In genomic region chr2:145533086-145533485, GRCm38 (mm10) we compare ENCODE assay signal across 18 mouse cellular contexts.
DNase-seq lines count a peak whose midpoint lies in the region; ATAC-seq and TF ChIP-seq lines count a peak whose summit lies in the region.
"Had no signal": no experiment of that assay in that cellular context is flagged by ENCODE, and none has a peak within 500 bp of the region (broad histone marks: within the 10 kb centered on the region; RNA-seq: fewer than 3 reads in every experiment).

No protein-coding gene starts in this region.

- TF ChIP-seq CTCF in lung, embryonic 14.5 days (IDR thresholded peaks at IDR 0.05; ENCODE audit: low read depth) = no peak
- no peak for TF ChIP-seq CTCF in stomach, postnatal 0 days (IDR thresholded peaks at IDR 0.05; ENCODE audit: low read depth)

- no peak overlapping the region for H3K4me3 ChIP-seq in lung, embryonic 14.5 days (ENCODE audit: low read depth, low read length)
- H3K4me3 ChIP-seq in stomach, postnatal 0 days (ENCODE audit: low read depth, low read length) = no peak overlapping the region
- H3K4me3 ChIP-seq in hindbrain, embryonic 12.5 days = no peak overlapping the region
- H3K4me3 ChIP-seq: embryonic facial prominence, embryonic 12.5 days; forebrain, embryonic 15.5 days; heart, embryonic 10.5 days had no signal

- H3K27ac ChIP-seq in lung, embryonic 14.5 days (ENCODE audit: low read depth) = no peak overlapping the region
- H3K27ac ChIP-seq in stomach, postnatal 0 days (replicated peaks) = no peak overlapping the region
- no peak overlapping the region for H3K27ac ChIP-seq in hindbrain, embryonic 12.5 days
- H3K27ac ChIP-seq: embryonic facial prominence, embryonic 12.5 days; forebrain, embryonic 15.5 days; heart, embryonic 10.5 days; hindbrain, postnatal 0 days had no signal

- no peak overlapping the region for H3K9ac ChIP-seq in lung, embryonic 14.5 days
- no peak overlapping the region for H3K9ac ChIP-seq in stomach, postnatal 0 days (ENCODE audit: low read length)
- no peak overlapping the region for H3K9ac ChIP-seq in hindbrain, embryonic 12.5 days
- H3K9ac ChIP-seq: embryonic facial prominence, embryonic 12.5 days; forebrain, embryonic 15.5 days had no signal

- H3K36me3 ChIP-seq in lung, embryonic 14.5 days (ENCODE audit: insufficient read depth) = no peaks in the 10 kb centered on the region
- H3K36me3 ChIP-seq in stomach, postnatal 0 days (ENCODE audit: control insufficient read depth, insufficient read depth, low read length) = no peaks in the 10 kb centered on the region; the same call in 1 of the 2 replicates
- no peaks in the 10 kb centered on the region for H3K36me3 ChIP-seq in hindbrain, embryonic 12.5 days
- H3K36me3 ChIP-seq: embryonic facial prominence, embryonic 12.5 days; forebrain, embryonic 15.5 days; heart, embryonic 10.5 days had no signal

- no peaks in the 10 kb centered on the region for H3K4me1 ChIP-seq in lung, embryonic 14.5 days (ENCODE audit: insufficient read depth)
- H3K4me1 ChIP-seq in stomach, postnatal 0 days (replicated peaks; ENCODE audit: control insufficient read depth, insufficient read depth) = no peaks in the 10 kb centered on the region
- 0 out of 2 replicates have a peak, but pooled peaks cover 2% of the 10 kb centered on the region for H3K4me1 ChIP-seq in hindbrain, embryonic 12.5 days
- H3K4me1 ChIP-seq: embryonic facial prominence, embryonic 12.5 days; heart, embryonic 10.5 days had no signal

- no peaks in the 10 kb centered on the region for H3K9me3 ChIP-seq in lung, embryonic 14.5 days (ENCODE audit: low read depth, low read length)
- no peaks in the 10 kb centered on the region for H3K9me3 ChIP-seq in stomach, postnatal 0 days (ENCODE audit: control insufficient read depth, low read length)
- no peaks in the 10 kb centered on the region for H3K9me3 ChIP-seq in hindbrain, embryonic 12.5 days (replicated peaks)
- H3K9me3 ChIP-seq: embryonic facial prominence, embryonic 12.5 days; forebrain, embryonic 15.5 days; heart, embryonic 10.5 days had no signal

- no peaks in the 10 kb centered on the region for H3K27me3 ChIP-seq in lung, embryonic 14.5 days (ENCODE audit: insufficient read depth, low read length)
- H3K27me3 ChIP-seq in stomach, postnatal 0 days (ENCODE audit: control insufficient read depth, insufficient read depth, low read length) = no peaks in the 10 kb centered on the region
- no peaks in the 10 kb centered on the region for H3K27me3 ChIP-seq in hindbrain, embryonic 12.5 days
- H3K27me3 ChIP-seq: embryonic facial prominence, embryonic 12.5 days; forebrain, embryonic 15.5 days had no signal

- no peak overlapping the region for H3K4me2 ChIP-seq in lung, embryonic 14.5 days
- H3K4me2 ChIP-seq in stomach, postnatal 0 days (replicated peaks; ENCODE audit: low read depth) = no peak overlapping the region
- no peak overlapping the region for H3K4me2 ChIP-seq in hindbrain, embryonic 12.5 days (replicated peaks)
- H3K4me2 ChIP-seq: embryonic facial prominence, embryonic 12.5 days; forebrain, embryonic 15.5 days had no signal

- WGBS in lung, embryonic 14.5 days = 72% methylated on average over 2 of the region's 2 CpGs
- WGBS in stomach, postnatal 0 days = 87% methylated on average over 2 of the region's 2 CpGs
- WGBS in hindbrain, embryonic 12.5 days = 95% methylated on average over 2 of the region's 2 CpGs

- peak; percentile 7 for DNase-seq in kidney, adult 9 months
- DNase-seq in kidney, adult 8-10 months = no peak
- DNase-seq in lung, embryonic 14.5 days = peak; percentile 25
- DNase-seq in lung, postnatal 10 days = peak; percentile 72
- DNase-seq in lung, postnatal 4 days = peak; percentile 45 to 69
- DNase-seq in stomach, postnatal 0 days (ENCODE audit: low spot score) = no peak
- DNase-seq: adrenal gland, postnatal 10 days; cerebellum, adult 11 months; cerebellum, adult 8-10 months; cerebellum, postnatal 14 days; embryo, embryonic 11 days; gastrocnemius, postnatal 36 days; heart, postnatal 36 days had no signal

- ATAC-seq in lung, embryonic 14.5 days (ENCODE audit: insufficient read depth) = no peak; the same call in 1 of the 2 replicates
- no peak for ATAC-seq in stomach, postnatal 0 days (ENCODE audit: low FRiP score, low TSS enrichment)
- no peak for ATAC-seq in hindbrain, embryonic 12.5 days (ENCODE audit: low FRiP score)
- ATAC-seq: forebrain, embryonic 15.5 days; hindbrain, postnatal 0 days had no signal

- TF ChIP-seq EP300 in stomach, postnatal 0 days (optimal IDR thresholded peaks at IDR 0.05) = no peak

Comparison
In these comparisons a context has a peak if more than half of its experiments do, and no peak if none do; other contexts are left out.
1. DNase-seq: peak in kidney, adult 9 months (single experiment), lung, embryonic 14.5 days (single experiment), lung, postnatal 10 days (single experiment) and lung, postnatal 4 days (2 of 2); none in kidney, adult 8-10 months (0 of 2) and stomach, postnatal 0 days (single experiment).